Mouse (Mus musculus) R1 (cell line): ENCODE results near the gene B3galt1.

ENCODE experiments used
- DNase-seq: peaks from one replicate; pipeline ENCODE4 v3.0.0-alpha.2; 2018; ENCODE audit warnings: low read depth, low spot score

B3galt1 gene

DNA sequence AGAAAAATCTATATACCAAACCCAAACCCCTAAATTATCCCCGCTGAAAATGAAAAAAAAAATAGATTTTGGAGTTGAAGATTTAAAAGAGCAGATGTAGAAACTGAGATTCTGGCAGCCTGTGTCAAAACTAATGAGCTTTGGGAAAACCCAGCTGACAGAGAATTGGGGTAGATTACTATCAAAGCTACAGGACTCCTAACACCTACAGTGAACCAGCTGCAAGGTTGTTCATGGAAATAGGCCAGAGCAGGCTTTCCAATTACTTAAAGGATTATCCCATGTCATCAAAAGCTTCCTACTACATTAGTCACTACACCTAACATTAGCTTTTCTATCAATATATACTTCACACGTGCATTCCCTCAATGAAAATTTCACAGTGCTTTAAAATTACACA is 165.1 kb downstream of the B3galt1 start:
- no peak for DNase-seq

DNA sequence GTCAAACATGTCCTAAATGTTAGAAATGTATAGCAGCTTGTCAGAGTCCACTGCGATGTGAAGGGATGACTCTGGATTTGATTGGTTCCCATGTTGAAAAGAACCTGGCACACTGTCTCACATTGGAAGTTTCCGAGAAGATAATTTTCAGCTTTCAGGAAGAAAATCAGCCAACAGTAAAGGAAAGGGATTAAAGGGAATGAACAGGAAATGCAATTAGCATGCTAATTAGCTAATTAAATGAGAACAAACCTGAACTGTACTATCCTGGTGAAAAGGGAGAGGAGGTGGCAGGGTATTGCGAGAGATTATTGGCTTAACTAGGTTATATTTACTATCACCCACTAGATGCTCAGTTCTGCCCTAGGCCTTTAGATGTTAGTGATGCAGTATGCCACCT is 185.9 kb downstream of the B3galt1 start:
- DNase-seq: no peak

DNA sequence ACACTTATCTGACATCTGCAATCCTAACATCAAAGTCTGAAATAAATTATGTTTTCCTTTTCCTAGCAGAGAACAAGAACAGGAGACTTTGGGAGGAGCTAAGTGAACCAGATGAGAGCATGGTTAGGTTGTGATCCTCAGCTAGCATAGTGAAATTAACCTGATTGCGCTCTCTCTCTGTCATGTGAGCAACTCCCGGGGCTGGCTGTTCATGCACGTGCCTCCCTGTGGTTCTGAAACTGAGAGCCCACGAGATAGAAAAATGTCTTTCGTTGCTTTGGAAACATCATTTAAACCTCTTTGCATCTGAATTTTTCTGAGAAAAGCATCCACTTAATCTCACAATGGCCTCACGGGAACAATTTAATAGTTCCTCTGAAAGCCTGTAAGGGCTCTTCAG is 190.8 kb downstream of the B3galt1 start:
- DNase-seq: no peak

DNA sequence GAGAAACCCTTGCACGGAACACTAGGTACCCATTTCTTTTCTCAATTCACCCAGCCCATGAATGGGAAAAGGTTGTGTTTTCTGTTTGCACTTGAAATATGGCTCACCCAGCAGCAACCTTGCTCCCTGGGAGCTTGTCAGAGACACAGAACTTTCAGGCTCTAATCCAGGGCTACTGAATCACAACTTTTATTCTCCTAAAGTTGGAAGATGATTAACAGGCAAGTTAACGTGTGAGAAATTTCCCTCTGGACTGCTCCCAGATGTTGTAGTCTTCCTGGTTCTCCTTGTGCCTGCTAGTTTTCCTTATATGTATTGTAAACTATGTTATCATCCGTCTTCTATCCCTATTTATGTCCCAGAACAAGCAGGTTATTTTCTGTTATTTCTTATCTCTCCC is 221.9 kb downstream of the B3galt1 start:
- no peak for DNase-seq

DNA sequence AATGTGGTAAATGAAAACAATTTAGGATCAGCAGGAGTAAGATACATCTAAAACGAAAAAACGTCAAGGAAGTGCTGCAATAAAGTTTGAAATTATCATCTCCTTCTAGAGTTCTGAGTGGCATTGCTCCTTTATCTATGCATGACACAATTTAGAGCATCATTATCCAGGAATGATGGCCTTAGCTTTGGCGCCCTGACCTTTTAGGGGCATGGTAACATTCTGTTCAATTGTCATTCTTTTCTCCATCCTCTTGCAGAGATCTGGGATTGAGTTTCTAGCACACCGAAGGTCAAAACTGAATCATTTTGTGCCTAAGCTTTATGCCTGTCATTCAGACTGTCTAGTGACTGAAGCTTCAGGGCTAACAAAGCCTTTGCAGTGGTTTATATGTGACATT is 231.9 kb downstream of the B3galt1 start:
- DNase-seq: no peak

DNA sequence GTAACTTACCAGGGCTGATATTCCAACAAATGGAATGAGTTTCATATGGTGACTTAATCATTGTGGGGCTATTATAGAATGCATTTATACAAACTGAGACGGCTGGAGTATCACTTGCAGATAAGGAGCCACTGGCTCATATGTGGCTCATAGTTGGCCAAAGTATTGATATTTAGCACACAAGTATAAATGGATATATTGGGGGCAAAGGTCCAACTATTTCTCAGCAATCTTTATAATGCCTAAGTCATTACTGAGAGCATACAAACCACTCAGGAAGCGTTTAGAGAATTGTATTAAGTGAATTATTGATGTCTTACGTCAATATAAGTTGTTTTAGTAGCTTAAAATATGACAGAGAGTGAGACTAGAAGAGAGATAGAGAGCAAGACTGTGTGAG is 234.3 kb downstream of the B3galt1 start:
- no peak for DNase-seq

DNA sequence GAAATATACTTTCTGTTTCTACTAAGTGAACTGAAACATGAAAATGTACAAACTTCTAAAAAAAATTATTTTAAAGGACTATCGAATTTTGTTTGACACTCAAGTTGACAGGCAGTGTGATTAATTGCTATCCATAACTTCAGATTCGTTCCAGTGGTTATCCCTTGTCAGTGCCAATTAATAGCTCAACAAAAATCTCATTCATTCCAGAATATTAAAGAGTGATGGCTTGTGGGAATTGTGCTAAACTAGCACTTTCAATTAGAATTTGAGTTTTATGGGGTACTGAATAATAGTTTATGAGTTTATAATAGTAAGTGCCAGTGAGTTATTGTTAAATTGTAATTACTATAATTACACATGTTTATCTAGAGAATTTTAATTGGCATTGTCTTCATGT is 250.5 kb downstream of the B3galt1 start:
- DNase-seq: no peak

DNA sequence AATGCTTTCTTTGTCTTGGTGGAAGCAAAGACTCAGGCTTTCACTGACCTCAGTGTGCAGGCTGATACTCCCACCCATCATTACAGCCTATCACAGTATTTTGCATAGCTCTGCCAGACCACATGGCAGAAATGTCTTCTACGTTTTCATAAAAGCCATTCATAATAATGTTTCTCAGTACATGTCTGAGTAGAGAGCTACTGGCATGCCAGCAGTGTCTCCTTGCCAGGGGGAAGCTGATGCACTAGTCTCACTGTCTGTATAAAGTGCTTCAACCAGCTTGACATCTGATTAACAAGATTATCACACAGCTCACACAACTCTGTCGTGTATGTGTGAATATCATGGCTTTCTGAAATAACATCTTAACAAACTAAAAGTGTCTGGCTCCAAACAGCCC is 252.3 kb downstream of the B3galt1 start:
- DNase-seq: no peak

DNA sequence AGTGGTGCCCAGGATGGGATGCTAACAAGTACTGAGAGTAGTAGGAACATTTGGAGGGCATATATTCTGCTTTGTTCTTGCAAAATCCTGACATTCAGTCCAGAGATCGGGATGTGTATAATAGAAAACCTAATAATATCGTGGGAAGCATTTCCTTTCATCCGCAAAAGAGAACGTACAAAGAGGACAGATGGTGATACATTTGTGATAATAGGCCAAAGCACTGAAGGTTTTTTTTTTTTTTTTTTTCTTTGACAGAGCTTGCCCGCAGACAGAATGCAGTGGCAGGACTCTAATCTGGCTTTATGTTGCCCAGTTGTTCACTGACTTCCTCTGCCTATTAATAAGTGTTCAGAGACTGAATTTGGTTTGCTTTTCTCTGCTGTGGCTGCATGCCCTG is 256.7 kb downstream of the B3galt1 start:
- DNase-seq: no peak

DNA sequence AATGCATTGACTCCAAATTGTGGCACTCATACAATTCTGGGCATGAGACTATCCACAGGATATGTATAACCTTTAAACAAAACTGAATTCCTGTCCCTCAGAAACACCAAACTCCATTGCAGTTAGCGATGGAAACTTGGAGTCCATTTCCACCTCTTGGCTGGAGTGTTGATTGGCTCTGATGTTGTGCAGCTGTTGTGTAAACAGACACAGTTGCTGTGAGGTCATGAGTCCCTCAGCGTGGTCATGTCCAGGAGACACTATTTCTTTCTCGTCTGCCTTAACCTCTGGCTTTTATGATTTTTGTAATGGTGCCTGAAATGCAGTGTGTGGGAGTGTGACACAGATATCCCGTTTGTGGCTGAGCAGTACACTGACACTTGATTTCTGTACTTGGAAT is 262.0 kb downstream of the B3galt1 start:
- no peak for DNase-seq

DNA sequence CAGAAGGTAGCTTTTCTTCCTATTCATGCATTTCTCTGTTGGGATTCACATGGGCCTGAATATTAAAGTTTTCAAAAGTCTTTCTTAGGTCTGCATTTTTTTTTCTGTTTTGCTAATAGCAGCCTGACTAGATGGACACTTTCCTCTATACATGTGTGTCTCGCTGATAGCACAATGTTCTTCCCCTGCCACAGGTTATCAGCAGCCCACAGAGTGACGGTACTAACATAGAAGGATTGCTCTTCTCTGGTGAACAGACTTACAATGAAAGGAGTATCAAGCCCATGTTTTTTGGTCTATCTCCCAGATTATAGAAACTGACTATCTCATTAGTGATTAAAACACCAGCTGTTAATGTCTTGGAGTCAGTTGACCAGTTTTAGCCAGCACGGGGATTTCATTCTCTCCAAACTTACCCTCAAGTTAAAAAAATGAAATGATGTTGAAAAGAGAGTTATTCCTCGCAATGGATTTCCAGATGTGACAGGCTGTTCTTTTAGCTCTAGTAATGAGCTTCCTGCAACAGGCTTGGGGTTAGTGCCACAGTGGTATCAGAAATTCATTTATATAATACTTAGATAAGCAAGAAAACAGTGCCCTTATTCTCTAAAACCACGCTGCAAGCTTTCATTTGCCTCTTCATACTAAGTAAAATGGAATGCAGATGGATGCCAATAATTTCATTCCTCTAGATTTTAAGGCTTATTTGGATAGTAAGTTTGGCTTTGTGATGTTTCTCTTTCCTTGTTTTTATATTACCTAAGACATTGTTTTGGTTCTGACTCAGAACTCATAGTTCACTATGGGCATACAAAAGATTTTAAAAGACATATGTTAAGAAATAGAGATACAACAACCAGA is 263.6 kb downstream of the B3galt1 start:
- no peak for DNase-seq

DNA sequence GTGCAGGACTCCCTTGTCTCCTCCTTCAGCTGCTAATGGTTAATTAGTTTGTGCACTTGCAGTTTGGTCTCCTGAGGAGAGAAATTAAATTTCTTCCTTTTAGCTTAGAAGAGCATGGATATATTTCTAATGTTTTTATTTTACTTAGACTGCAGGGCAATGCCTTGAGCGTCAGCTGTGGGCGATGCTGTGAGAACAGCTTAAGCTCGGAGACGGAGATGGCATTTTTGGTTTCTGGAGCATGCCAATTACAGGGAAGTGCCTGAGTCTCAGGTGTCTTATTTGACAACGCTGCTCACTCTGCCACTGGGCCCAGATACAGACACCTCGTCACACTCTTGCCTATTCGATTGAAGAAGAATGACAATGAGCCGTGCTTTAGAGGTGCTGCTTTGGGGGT is 282.1 kb downstream of the B3galt1 start:
- DNase-seq: no peak

DNA sequence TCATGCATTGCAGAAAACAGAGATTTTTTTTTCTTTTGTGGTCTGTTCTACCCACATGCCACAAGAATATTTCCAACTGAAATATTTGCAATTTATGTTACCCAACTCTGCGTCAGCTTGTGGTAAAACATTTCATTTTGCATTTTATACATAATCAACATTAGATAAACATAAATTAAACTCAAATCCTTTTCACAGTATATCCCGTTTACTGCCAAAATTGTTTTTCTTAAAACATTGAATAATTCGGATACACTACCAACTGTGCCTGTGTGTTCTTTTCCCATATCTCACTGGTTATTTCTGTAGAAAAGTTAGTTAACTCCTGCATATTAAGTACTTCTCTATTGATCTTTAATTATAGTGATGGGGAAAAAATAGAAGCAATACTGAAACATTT is 285.1 kb downstream of the B3galt1 start:
- no peak for DNase-seq

DNA sequence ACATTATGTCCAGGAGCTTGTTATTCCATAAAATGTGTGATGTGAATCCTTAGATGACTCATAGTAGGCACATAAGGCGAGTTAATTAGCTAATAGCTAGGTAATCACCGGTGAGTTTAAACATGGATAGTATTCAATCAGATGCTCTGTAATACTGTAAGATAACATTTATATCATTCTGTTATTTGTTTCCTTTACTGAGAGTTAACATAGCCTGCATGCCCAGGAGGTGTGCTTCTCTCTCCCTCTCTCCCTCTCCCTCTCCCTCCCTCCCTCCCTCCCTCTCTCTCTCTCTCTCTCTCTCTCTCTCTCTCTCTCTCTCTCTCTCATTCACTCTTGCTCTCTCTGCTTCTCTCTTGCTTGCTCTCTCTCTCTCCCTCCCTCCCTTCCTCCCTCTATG is 292.7 kb downstream of the B3galt1 start:
- DNase-seq: no peak

DNA sequence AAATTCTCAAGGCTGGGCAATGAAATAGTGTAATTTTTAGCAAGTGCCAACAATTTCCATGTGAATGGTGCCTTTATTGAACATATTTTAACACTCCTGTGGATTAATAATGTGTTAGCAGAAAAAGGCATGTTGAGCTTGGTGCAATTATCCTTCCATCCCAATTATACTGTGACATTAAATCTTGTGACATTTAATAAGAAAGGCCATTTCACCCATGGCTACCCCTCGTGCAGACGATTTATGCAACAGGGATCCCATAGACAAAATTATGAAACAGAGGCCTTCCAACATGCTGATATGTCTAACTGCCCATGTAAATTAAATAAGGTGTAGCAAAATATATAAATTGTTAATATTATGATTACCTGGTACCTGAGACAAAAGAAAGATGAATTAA is 293.3 kb downstream of the B3galt1 start:
- DNase-seq: no peak

DNA sequence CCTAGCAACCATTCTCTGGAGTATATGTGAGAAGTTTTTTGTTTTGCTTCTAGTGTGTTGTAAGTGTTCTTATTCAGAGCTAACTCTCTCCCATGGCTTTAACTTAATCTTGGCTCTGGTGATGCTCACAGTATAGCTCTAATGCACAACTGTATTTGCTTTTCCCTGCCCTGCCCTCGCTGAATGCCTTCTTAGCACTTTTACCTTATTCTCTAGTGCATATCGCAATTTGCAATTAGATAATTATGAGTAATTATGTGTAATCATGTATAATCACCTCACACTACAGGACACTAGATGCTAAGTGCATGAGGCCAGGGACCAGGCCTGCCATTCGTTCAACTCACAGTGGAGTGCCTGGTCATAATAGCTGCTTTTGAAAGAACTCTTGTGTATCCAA is 307.7 kb downstream of the B3galt1 start:
- no peak for DNase-seq

DNA sequence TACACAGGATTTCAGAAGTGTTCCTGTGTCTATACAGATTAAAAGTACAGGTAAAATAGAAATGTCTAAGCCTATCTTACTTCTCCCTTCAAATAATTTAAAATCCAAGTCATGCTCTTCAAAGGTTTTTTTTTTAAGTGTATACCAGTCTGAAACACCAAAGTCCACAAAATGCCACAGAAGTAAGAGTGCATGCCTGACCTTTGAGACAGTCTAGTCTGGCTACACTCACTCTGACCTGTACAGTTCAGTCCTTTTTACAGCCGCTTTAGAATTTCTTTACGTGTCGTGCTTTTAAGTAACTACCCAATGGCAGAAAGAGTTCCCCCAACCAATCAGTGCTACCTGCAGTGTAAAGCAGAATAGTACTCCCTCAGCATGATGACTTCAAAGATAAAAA is 314.2 kb downstream of the B3galt1 start:
- no peak for DNase-seq

DNA sequence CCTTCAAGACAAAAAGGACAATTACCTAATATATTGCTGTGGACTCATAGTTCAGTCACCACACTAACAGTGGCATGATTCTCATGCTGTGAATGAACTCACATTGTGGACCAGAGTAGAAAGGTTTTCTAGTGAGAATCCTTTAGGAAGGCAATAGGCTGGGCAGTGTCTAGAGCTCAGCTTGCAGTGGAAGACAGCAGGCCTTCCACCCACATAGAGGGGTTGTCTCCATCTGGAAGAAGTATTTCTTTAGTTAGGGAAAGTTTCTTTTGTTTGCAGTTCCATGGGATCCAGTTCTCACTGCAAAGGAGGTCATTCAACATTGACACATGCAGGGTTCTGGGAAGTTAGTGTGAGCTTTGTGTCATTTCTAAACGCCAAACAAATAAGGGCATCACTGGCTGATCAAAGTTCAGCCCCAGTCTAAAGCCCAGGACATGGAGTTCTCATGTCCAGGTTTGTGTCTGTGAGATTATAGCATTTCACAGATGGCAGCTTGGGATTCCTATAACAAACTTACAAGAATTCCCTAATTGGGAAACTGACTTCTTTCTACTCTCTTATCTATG is 316.1 kb downstream of the B3galt1 start:
- no peak for DNase-seq

DNA sequence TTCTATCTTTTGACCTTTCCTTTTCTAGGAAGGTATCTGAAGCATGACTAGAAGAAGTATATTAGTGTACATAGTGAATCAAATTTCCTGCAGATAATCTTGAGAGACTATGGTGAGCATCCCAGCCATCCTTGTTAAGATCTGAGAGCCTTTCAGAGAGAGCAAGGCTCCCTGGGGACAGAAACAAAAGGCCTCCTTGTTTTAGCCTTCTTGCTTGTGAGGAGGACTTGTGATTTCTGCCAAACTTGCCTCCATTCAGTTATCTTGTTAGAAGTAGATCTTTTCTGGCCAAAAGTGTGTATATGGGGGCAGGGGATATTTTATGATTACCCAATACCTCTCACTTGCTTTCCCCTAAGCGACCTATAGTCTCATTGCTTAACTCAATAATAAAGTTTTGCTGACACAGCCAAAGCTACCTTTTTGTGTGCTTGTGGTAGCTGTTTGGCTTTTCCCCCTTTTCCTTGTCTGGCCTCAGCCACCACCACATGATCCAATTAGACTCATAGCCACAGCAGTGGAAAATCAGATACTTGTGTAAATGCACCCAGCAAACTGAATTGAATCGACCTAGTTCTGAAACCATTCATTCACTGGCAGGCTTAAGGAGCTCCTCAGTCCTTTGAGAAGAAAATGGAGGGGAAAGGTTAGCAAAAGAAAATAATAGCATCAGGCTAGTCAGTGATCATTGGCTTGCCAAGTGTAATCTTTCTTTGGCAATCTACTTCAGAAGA is 332.5 kb downstream of the B3galt1 start:
- no peak for DNase-seq

DNA sequence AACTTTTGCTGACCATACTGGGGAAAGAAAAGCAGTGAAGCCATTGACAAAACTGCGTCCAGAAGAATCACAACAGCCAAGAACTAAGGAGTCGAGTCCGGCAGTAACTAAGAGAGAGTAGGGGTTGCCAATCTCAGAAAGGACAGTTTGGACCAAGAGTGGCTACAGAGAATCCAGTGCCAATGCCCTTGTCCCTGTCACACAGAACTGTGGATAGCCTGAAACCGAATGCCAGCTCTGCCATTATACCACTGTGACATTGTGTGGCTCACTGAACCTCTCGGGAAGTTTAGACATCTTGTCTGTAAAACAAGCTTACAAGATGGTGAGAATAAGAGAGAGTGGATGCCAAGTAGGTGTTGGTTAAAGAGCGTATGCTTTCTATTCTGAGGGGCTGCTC is 335.9 kb downstream of the B3galt1 start:
- no peak for DNase-seq

DNA sequence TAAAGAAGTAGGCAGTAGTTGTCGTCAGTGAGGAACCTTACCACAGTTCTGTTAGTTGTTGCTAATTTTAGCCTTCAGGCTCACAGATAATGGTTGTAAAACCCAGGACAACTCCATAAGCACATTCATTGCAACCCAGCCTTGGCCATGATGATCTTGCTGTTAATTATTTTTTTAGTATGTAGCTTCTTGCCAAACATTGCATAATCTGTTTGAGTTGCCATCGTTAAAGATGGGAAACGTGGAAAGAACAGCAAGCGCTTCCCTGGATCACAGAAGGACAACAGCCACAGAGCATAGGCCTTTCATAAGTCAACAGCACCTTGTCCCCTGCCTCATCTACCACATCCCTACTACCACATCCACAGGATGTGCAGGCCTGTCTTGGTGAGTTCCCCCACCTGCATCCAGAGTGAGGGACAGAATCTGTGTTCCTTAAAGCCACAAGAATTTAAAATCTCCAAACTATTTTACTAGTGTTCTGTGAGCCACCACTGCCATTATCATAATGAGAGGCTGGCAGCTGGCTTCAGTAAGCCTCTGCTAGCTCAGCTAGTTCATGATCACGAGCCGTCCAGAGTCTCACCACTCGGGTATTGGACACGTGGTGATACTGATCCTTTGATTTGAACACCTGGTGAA is 337.1 kb downstream of the B3galt1 start:
- DNase-seq: no peak

DNA sequence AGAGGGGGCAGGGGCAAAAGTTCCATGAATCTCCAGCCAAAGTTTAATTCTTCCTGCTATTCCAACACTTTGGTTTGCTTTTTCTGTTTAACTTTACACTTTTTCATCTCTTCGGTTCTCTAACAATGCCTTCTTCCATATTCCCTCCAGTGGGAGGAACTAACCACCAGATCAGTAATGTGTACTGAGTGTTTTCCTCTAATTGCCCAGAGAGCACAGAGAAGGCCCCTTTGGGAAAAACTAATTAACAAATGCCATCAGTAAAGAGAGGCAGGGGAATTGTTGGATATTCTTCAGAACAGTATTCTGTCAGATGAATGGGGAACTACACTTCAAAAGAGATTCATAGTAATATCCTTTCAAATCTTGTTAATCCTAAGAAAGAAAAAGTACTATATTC is 338.1 kb downstream of the B3galt1 start:
- no peak for DNase-seq
